Mouse (Mus musculus) bone marrow macrophage, adult 2 months (primary cell): ENCODE measurements around the gene Ascl4.

Experiments
- CTCF ChIP-seq: IDR thresholded peaks from 2 replicates; pipeline ENCODE4 v1.5.1; 2012; ENCODE audit warnings: low read depth, mild to moderate bottlenecking, low read length, moderate library complexity
- POLR2A ChIP-seq: IDR thresholded peaks from 2 replicates; pipeline ENCODE4 v1.6.1; 2012; ENCODE audit warnings: mild to moderate bottlenecking, low read depth, low read length, borderline replicate concordance

DNA sequence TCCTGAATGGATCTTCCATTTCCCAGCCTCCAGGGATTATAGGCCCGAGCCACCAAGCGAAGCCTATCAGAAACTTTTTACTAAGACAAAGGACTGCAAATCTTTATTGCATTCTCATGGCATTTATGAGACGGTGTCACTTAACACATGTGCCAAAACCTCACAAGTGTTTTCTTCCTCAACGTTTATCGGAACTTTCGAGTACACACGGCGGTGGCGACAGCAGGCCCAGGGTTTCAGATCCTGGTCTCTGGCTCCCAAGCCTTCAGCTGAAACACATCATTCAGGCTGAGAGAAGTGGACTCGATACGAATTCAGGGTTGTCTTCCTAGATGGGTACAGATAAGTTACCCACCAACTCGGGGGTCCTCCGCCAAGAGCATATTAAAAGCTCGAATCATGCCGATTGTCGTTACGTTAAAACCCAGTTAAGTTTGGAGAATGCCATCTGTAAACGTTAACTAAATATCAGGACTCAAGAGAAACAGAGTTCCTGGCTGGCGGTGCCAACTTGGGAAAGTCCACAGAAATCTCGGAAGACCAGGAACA is 29.5 kb downstream of the Ascl4 start:
- no peak for TF ChIP-seq POLR2A
- no peak for TF ChIP-seq CTCF
